ENCODE assay signal across 8 mouse cellular contexts in the genomic region with DNA sequence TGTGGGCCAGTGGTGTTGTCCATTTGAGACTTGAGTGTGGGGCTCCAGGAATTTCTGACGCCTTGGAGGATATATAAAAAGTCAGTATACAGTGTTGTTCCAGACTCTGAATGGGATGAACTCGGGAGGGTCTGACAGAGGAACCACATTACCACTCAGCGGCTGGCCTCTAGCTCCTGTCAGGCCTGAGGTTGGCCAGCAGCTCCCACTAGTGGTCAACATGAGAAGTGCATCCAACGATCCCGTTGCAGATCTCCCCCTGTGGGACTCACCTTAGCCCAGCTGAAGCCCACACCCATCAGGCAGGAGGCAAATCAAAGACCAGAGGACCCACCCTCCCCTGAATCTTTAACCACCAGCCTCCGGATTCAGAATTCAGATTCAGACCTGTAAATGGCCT. TPM values are rescaled to one million over a fixed set of nuclear protein-coding genes. Genes with fewer than 3 reads are reported as not detected.
DNase-seq lines count a peak whose midpoint lies in the region; ATAC-seq and TF ChIP-seq lines count a peak whose summit lies in the region.

No protein-coding gene starts in this region.

- no peak overlapping the region for H3K9ac ChIP-seq in hindbrain, embryonic 16.5 days (ENCODE audit: low read depth, low read length)
- no peak overlapping the region for H3K9ac ChIP-seq in midbrain, embryonic 15.5 days

- intact Hi-C loops in left cerebral cortex, postnatal 4 days (cut with DNase I), result no loop called here

- no peaks in the 10 kb centered on the region for H3K36me3 ChIP-seq in hindbrain, embryonic 10.5 days
- no peaks in the 10 kb centered on the region for H3K36me3 ChIP-seq in hindbrain, embryonic 16.5 days (ENCODE audit: control insufficient read depth, insufficient read depth, low read length)
- H3K36me3 ChIP-seq in midbrain, embryonic 15.5 days (replicated peaks), result no peaks in the 10 kb centered on the region
- H3K36me3 ChIP-seq in spleen, adult 2 months (ENCODE audit: control insufficient read depth, insufficient read depth, low read length), result no peaks in the 10 kb centered on the region

- WGBS in hindbrain, embryonic 10.5 days, result 1% methylated on average over 6 of the region's 6 CpGs
- WGBS in hindbrain, embryonic 16.5 days, result 0% methylated on average over 6 of the region's 6 CpGs
- WGBS in midbrain, embryonic 15.5 days, result 0% methylated on average over 6 of the region's 6 CpGs
- WGBS in spleen, adult 2 months, result 2% methylated on average over 6 of the region's 6 CpGs

- H3K4me2 ChIP-seq in hindbrain, embryonic 16.5 days (ENCODE audit: low read length), result no peak overlapping the region
- no peak overlapping the region for H3K4me2 ChIP-seq in midbrain, embryonic 15.5 days

- no peak for TF ChIP-seq POLR2A in cortical plate, adult 2 months (IDR thresholded peaks at IDR 0.05; ENCODE audit: extremely low read depth, insufficient read depth, low read length)
- TF ChIP-seq POLR2A in spleen, adult 2 months (IDR thresholded peaks at IDR 0.05; ENCODE audit: low read depth, low read length), result no peak

- peak; percentile 96 for TF ChIP-seq CTCF in cortical plate, adult 2 months (IDR thresholded peaks at IDR 0.05; ENCODE audit: extremely low read depth, insufficient read depth, low read length)
- TF ChIP-seq CTCF in spleen, adult 2 months (IDR thresholded peaks at IDR 0.05; ENCODE audit: extremely low read depth, insufficient read depth, insufficient read length, insufficient replicate concordance), result peak; percentile 79; the same call in 1 of the 2 replicates

- peaks cover 93% of the 10 kb centered on the region for H3K27me3 ChIP-seq in hindbrain, embryonic 10.5 days (ENCODE audit: insufficient read depth, poor library complexity, severe bottlenecking)
- peaks cover 65% of the 10 kb centered on the region for H3K27me3 ChIP-seq in hindbrain, embryonic 16.5 days (replicated peaks; ENCODE audit: control insufficient read depth, insufficient read depth, low read length)
- peaks cover 83% of the 10 kb centered on the region for H3K27me3 ChIP-seq in midbrain, embryonic 15.5 days (replicated peaks)
- H3K27me3 ChIP-seq in spleen, adult 2 months (ENCODE audit: control insufficient read depth, insufficient read depth, low read length), result peaks cover 15% of the 10 kb centered on the region

- H3K27ac ChIP-seq in hindbrain, embryonic 10.5 days, result no peak overlapping the region
- H3K27ac ChIP-seq in hindbrain, embryonic 16.5 days (ENCODE audit: low read depth, low read length), result no peak overlapping the region
- no peak overlapping the region for H3K27ac ChIP-seq in cortical plate, adult 2 months (ENCODE audit: insufficient read depth, low read length)
- no peak overlapping the region for H3K27ac ChIP-seq in midbrain, embryonic 15.5 days
- H3K27ac ChIP-seq in spleen, adult 2 months (ENCODE audit: insufficient read depth, low read length), result no peak overlapping the region

- DNase-seq in hindbrain, embryonic 10.5 days (ENCODE audit: low spot score), result peak; percentile 83
- DNase-seq in gastrocnemius, postnatal 4 days (ENCODE audit: low spot score in 2 of 2), result peak; percentile 44 to 68
- peak; percentile 42 for DNase-seq in kidney, adult 11 months
- peak; percentile 77 for DNase-seq in left cerebral cortex, postnatal 4 days
- DNase-seq in spleen, adult 2 months (ENCODE audit: low read depth in 1 of 2, low spot score in 2 of 2), result peak; percentile 2 to 42

- ATAC-seq in hindbrain, embryonic 16.5 days, result no peak
- ATAC-seq in midbrain, embryonic 15.5 days (replicated peaks), result 0 out of 2 replicates have a peak, but pooled peaks have one; percentile 54

- peaks cover 21% of the 10 kb centered on the region for H3K4me1 ChIP-seq in hindbrain, embryonic 10.5 days (replicated peaks)
- H3K4me1 ChIP-seq in hindbrain, embryonic 16.5 days (ENCODE audit: control insufficient read depth, insufficient read depth, low read depth, low read length), result peaks cover 11% of the 10 kb centered on the region
- no peaks in the 10 kb centered on the region for H3K4me1 ChIP-seq in cortical plate, adult 2 months (ENCODE audit: control insufficient read depth, insufficient read depth, low read length)
- H3K4me1 ChIP-seq in midbrain, embryonic 15.5 days, result peaks cover 14% of the 10 kb centered on the region
- H3K4me1 ChIP-seq in spleen, adult 2 months (ENCODE audit: control insufficient read depth, insufficient read depth, insufficient read length), result peaks cover 3% of the 10 kb centered on the region

- H3K9me3 ChIP-seq in hindbrain, embryonic 10.5 days, result no peaks in the 10 kb centered on the region
- no peaks in the 10 kb centered on the region for H3K9me3 ChIP-seq in hindbrain, embryonic 16.5 days (ENCODE audit: control insufficient read depth, low read length)
- H3K9me3 ChIP-seq in midbrain, embryonic 15.5 days, result no peaks in the 10 kb centered on the region

- H3K4me3 ChIP-seq in hindbrain, embryonic 10.5 days, result no peak overlapping the region
- H3K4me3 ChIP-seq in hindbrain, embryonic 16.5 days (ENCODE audit: low read length), result no peak overlapping the region
- no peak overlapping the region for H3K4me3 ChIP-seq in cortical plate, adult 2 months (ENCODE audit: insufficient read depth, low read length)
- H3K4me3 ChIP-seq in midbrain, embryonic 15.5 days, result no peak overlapping the region
- no peak overlapping the region for H3K4me3 ChIP-seq in spleen, adult 2 months (ENCODE audit: extremely low read depth, insufficient read depth, insufficient read length)

RNA-seq across cellular contexts. Expression of a gene that starts 1.9 kb away (rescaled TPM):
- 0.55 and 0.93 TPM in 2 replicates for polyA plus RNA-seq in hindbrain, embryonic 10.5 days (2016; fragmentation: Nextera tagmentation; extraction: Ambion mirVana)
- 0.24 and 0.36 TPM in 2 replicates for polyA plus RNA-seq in hindbrain, embryonic 16.5 days (2015; fragmentation: Nextera tagmentation; extraction: Ambion mirVana)
- 0.34 and 0.38 TPM in 2 replicates for polyA plus RNA-seq in cortical plate, adult 2 months (2012; rRNA removed)
- total RNA-seq in gastrocnemius, postnatal 4 days (2021), result 1 to 10 TPM; 3.9 to 5.2 TPM
- 1 to 10 TPM; 1.4 to 4.4 TPM for total RNA-seq in left cerebral cortex, postnatal 4 days (2021)
- 0.27 and 0.40 TPM in 2 replicates for polyA plus RNA-seq in midbrain, embryonic 15.5 days (2015; fragmentation: Nextera tagmentation; extraction: Ambion mirVana)
- 1.4 and 1.9 TPM in 2 replicates for polyA plus RNA-seq in spleen, adult 2 months (2012; rRNA removed)

Comparison
In these comparisons a context has a peak if more than half of its experiments do, and no peak if none do; other contexts are left out.
1. DNase-seq: peak in every context shown above with its lines; median percentile 83 in hindbrain, embryonic 10.5 days; 77 in left cerebral cortex, postnatal 4 days; 56 in gastrocnemius, postnatal 4 days; 42 in kidney, adult 11 months; 22 in spleen, adult 2 months.